Mouse (Mus musculus): ENCODE measurements at regions not wholly inside any gene's neighbourhood (a gene's known extent, or its start where the extent isn't known, plus 50 kb on each side); places are given as distances from the start of the nearest gene placed in this dataset.
A peak's percentile ranks its signal among the peaks of the same experiment; 100 is the strongest.

GRCm38 (mm10) chr12:12821473-12821872 lies 120.2 kb downstream of the Mycn start:
- no peak overlapping the region for H3K4me2 ChIP-seq (replicated peaks; ENCODE audit: low read depth)
- ATAC-seq = no peak
- no peak for TF ChIP-seq CTCF (IDR thresholded peaks at IDR 0.05; ENCODE audit: low read depth)
- H3K9ac ChIP-seq (ENCODE audit: low read depth, low read length) = no peak overlapping the region
- no peaks in the 10 kb centered on the region for H3K36me3 ChIP-seq (ENCODE audit: control insufficient read depth, insufficient read depth)
- H3K4me1 ChIP-seq (replicated peaks; ENCODE audit: control insufficient read depth, insufficient read depth, low read length) = no peaks in the 10 kb centered on the region
- WGBS = 78% methylated on average over 7 of the region's 7 CpGs
- no peaks in the 10 kb centered on the region for H3K27me3 ChIP-seq (replicated peaks; ENCODE audit: control insufficient read depth, insufficient read depth, low read length)
- H3K27ac ChIP-seq (ENCODE audit: low read depth, low read length) = no peak overlapping the region
- H3K4me3 ChIP-seq (ENCODE audit: low read depth, low read length) = no peak overlapping the region
- no peaks in the 10 kb centered on the region for H3K9me3 ChIP-seq (ENCODE audit: control insufficient read depth)

GRCm38 (mm10) chr12:12820668-12821351 lies 120.9 kb downstream of the Mycn start:
- no peak overlapping the region for H3K9ac ChIP-seq (ENCODE audit: low read depth, low read length)
- no peak overlapping the region for H3K27ac ChIP-seq (ENCODE audit: low read depth, low read length)
- no peaks in the 10 kb centered on the region for H3K36me3 ChIP-seq (ENCODE audit: control insufficient read depth, insufficient read depth)
- H3K4me1 ChIP-seq (replicated peaks; ENCODE audit: control insufficient read depth, insufficient read depth, low read length) = no peaks in the 10 kb centered on the region
- 94% methylated on average over 2 of the region's 2 CpGs for WGBS
- ATAC-seq = no peak; the same call in 1 of the 2 replicates
- H3K27me3 ChIP-seq (replicated peaks; ENCODE audit: control insufficient read depth, insufficient read depth, low read length) = no peaks in the 10 kb centered on the region
- no peaks in the 10 kb centered on the region for H3K9me3 ChIP-seq (ENCODE audit: control insufficient read depth)
- no peak overlapping the region for H3K4me3 ChIP-seq (ENCODE audit: low read depth, low read length)
- H3K4me2 ChIP-seq (replicated peaks; ENCODE audit: low read depth) = no peak overlapping the region
- TF ChIP-seq CTCF (IDR thresholded peaks at IDR 0.05; ENCODE audit: low read depth) = no peak

GRCm38 (mm10) chr12:12819746-12820145 lies 122.0 kb downstream of the Mycn start:
- ATAC-seq = no peak
- no peaks in the 10 kb centered on the region for H3K9me3 ChIP-seq (ENCODE audit: control insufficient read depth)
- 64% methylated on average over 5 of the region's 5 CpGs for WGBS
- H3K4me3 ChIP-seq (ENCODE audit: low read depth, low read length) = no peak overlapping the region
- no peaks in the 10 kb centered on the region for H3K36me3 ChIP-seq (ENCODE audit: control insufficient read depth, insufficient read depth)
- H3K27ac ChIP-seq (ENCODE audit: low read depth, low read length) = no peak overlapping the region
- no peaks in the 10 kb centered on the region for H3K27me3 ChIP-seq (replicated peaks; ENCODE audit: control insufficient read depth, insufficient read depth, low read length)
- H3K4me2 ChIP-seq (replicated peaks; ENCODE audit: low read depth) = no peak overlapping the region
- TF ChIP-seq CTCF (IDR thresholded peaks at IDR 0.05; ENCODE audit: low read depth) = no peak
- no peaks in the 10 kb centered on the region for H3K4me1 ChIP-seq (replicated peaks; ENCODE audit: control insufficient read depth, insufficient read depth, low read length)
- H3K9ac ChIP-seq (ENCODE audit: low read depth, low read length) = no peak overlapping the region

GRCm38 (mm10) chr12:12814693-12815092 lies 127.0 kb downstream of the Mycn start:
- Histone ChIP-seq H3K4me2 (replicated peaks; ENCODE audit: low read depth) (no peak overlapping the region), H3K9me3 (ENCODE audit: control insufficient read depth) (no peaks in the 10 kb centered on the region), H3K36me3 (ENCODE audit: control insufficient read depth, insufficient read depth) (no peaks in the 10 kb centered on the region), H3K27me3 (replicated peaks; ENCODE audit: control insufficient read depth, insufficient read depth, low read length) (no peaks in the 10 kb centered on the region), H3K27ac (ENCODE audit: low read depth, low read length) (no peak overlapping the region), H3K4me1 (replicated peaks; ENCODE audit: control insufficient read depth, insufficient read depth, low read length) (0 out of 2 replicates have a peak, but pooled peaks cover 15% of the 10 kb centered on the region), H3K9ac (ENCODE audit: low read depth, low read length) (no peak overlapping the region), H3K4me3 (ENCODE audit: low read depth, low read length) (no peak overlapping the region)
- no peak for TF ChIP-seq CTCF (IDR thresholded peaks at IDR 0.05; ENCODE audit: low read depth)
- ATAC-seq = no peak
- WGBS = 33% methylated on average over 5 of the region's 5 CpGs

GRCm38 (mm10) chr12:12812873-12813272 lies 128.8 kb downstream of the Mycn start:
- WGBS = 44% methylated on average over 6 of the region's 6 CpGs
- no peak for TF ChIP-seq CTCF (IDR thresholded peaks at IDR 0.05; ENCODE audit: low read depth)
- Histone ChIP-seq H3K4me1 (replicated peaks; ENCODE audit: control insufficient read depth, insufficient read depth, low read length) (0 out of 2 replicates have a peak, but pooled peaks cover 15% of the 10 kb centered on the region), H3K4me3 (ENCODE audit: low read depth, low read length) (no peak overlapping the region), H3K27me3 (replicated peaks; ENCODE audit: control insufficient read depth, insufficient read depth, low read length) (no peaks in the 10 kb centered on the region), H3K27ac (ENCODE audit: low read depth, low read length) (0 out of 2 replicates have a peak overlapping the region, but pooled peaks have one; percentile 10), H3K9me3 (ENCODE audit: control insufficient read depth) (no peaks in the 10 kb centered on the region), H3K36me3 (ENCODE audit: control insufficient read depth, insufficient read depth) (no peaks in the 10 kb centered on the region), H3K9ac (ENCODE audit: low read depth, low read length) (no peak overlapping the region), H3K4me2 (replicated peaks; ENCODE audit: low read depth) (no peak overlapping the region)
- ATAC-seq = peak; percentile 84

- WGBS = 9% methylated on average over 7 of the region's 7 CpGs
- Histone ChIP-seq H3K27ac (ENCODE audit: low read depth, low read length) (no peak overlapping the region), H3K4me3 (ENCODE audit: low read depth, low read length) (no peak overlapping the region)
These were observed 130.8 kb downstream of the Mycn start for GRCm38 (mm10) chr12:12810943-12811342.

More at GRCm38 (mm10) chr12:12810943-12811342, 130.8 kb downstream of the Mycn start:
- H3K9me3 ChIP-seq (ENCODE audit: control insufficient read depth) = no peaks in the 10 kb centered on the region
- H3K36me3 ChIP-seq (ENCODE audit: control insufficient read depth, insufficient read depth) = no peaks in the 10 kb centered on the region
- H3K9ac ChIP-seq (ENCODE audit: low read depth, low read length) = no peak overlapping the region
- 0 out of 2 replicates have a peak, but pooled peaks cover 15% of the 10 kb centered on the region for H3K4me1 ChIP-seq (replicated peaks; ENCODE audit: control insufficient read depth, insufficient read depth, low read length)
- ATAC-seq = no peak
- H3K4me2 ChIP-seq (replicated peaks; ENCODE audit: low read depth) = peak overlapping the region; percentile 52; the same call in 1 of the 2 replicates
- no peaks in the 10 kb centered on the region for H3K27me3 ChIP-seq (replicated peaks; ENCODE audit: control insufficient read depth, insufficient read depth, low read length)
- no peak for TF ChIP-seq CTCF (IDR thresholded peaks at IDR 0.05; ENCODE audit: low read depth)

Measured in intestine, postnatal 0 days (tissue).